Mouse (Mus musculus) liver, adult 2 months (tissue): ENCODE results near the gene Nr1h5.

Experiments
- CTCF ChIP-seq: fragments of 200-500 bp; IDR thresholded peaks from 2 replicates; pipeline ENCODE4 v1.5.1; 2011; ENCODE audit warnings: low read depth, low read length, control low read depth
- POLR2A ChIP-seq: fragments of 200-500 bp; IDR thresholded peaks from 2 replicates; pipeline ENCODE4 v1.6.1; 2011; ENCODE audit warnings: low read length, control low read depth; ENCODE audit not compliant: insufficient read depth; ENCODE audit errors: extremely low read depth

GRCm38 (mm10) chr3:102954476-102954875 lies 9.5 kb downstream of the Nr1h5 start:
- no peak for TF ChIP-seq CTCF
- no peak for TF ChIP-seq POLR2A
